Mouse (Mus musculus) bone marrow macrophage, adult 2 months (primary cell): ENCODE measurements at regions not wholly inside any gene's neighbourhood (a gene's known extent, or its start where the extent isn't known, plus 50 kb on each side); places are given as distances from the start of the nearest gene placed in this dataset.

Source experiments
- H3K27ac ChIP-seq: 2 replicates; pipeline ENCODE4 v1.5.1; 2012; ENCODE audit warnings: low read depth, low read length; ENCODE audit not compliant: insufficient read depth
- H3K4me1 ChIP-seq: 2 replicates; pipeline ENCODE4 v1.6.1; 2012; ENCODE audit warnings: low read length; ENCODE audit not compliant: control insufficient read depth, insufficient read depth
- H3K4me3 ChIP-seq: 2 replicates; pipeline ENCODE4 v1.5.1; 2012; ENCODE audit warnings: mild to moderate bottlenecking, low read length, moderate library complexity; ENCODE audit not compliant: insufficient read depth
- CTCF ChIP-seq: IDR thresholded peaks from 2 replicates; pipeline ENCODE4 v1.5.1; 2012; ENCODE audit warnings: low read depth, mild to moderate bottlenecking, low read length, moderate library complexity
- POLR2A ChIP-seq: IDR thresholded peaks from 2 replicates; pipeline ENCODE4 v1.6.1; 2012; ENCODE audit warnings: mild to moderate bottlenecking, low read depth, low read length, borderline replicate concordance

DNA sequence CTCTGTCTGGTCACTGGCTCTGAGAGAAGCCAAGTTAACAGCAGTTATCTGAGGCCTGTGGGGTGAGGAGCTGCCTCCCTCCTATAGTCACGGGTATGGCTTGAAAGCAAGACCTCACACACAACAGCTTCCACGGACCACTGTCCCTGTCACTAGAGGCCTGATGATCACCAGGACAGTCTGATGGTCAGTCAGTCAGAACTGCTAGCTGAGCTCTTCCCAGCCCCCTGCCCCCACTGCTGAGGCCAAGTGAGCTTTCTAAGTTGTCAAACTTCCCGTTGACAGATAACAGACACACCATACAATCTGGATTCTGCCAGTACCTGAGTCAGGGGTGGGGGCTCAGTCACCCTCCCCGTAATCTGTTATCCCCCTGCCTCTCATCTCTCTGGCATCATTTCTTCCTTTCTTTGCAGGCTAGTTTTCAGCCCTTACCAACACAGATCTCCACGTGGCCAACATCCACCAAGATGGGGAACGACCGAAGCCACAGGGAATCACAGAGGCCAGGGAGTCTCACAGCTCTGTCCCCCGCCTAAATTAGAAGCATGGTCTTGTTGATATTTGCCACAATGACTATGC, 96.4 kb upstream of the Klf13 start:
- no peak overlapping the region for H3K4me3 ChIP-seq
- no peak overlapping the region for H3K27ac ChIP-seq
- TF ChIP-seq CTCF: no peak
- TF ChIP-seq POLR2A: no peak
- peaks cover 11% of the 10 kb centered on the region for H3K4me1 ChIP-seq

DNA sequence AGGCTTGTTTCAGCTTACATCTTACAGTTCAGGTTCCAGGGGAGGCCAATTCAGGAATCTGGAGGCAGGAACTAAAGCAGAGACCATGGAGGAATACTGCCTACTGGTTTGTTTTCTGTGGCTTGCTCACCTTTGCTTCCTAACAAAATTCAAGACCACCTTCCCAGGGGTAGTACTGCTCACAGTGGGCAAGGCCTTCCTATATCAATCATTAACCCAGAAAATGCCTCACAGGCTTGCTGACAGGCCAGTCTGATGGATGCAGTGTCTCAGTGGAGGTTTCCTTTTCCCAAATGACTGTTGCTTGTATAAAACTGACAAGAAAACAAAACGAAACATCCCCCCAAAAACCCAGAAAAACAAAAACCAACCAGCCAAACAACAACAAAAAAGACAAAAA, 95.8 kb upstream of the Klf13 start:
- no peak overlapping the region for H3K27ac ChIP-seq
- no peak overlapping the region for H3K4me3 ChIP-seq
- H3K4me1 ChIP-seq: peaks cover 11% of the 10 kb centered on the region
- TF ChIP-seq CTCF: no peak
- no peak for TF ChIP-seq POLR2A

DNA sequence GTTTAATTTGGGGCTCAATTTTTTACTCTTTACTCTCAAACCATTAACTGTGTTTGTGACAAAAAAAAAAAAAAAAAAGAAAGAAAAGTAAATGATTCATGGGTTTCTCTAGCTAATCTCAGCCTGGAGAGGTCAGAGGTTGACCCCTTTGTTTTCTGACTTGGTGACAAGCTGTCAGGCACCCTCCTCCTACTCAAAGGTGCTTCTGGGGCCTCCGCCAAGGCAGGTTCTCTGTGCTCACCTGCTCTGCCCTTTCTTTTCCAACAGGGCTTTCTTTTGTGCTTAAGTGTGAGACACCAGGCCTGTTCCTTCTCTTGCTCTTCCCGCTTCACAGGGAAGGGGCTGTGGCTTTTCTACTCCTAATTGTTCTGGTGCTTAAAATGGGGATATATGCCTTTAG, 94.7 kb upstream of the Klf13 start:
- Histone ChIP-seq H3K27ac (no peak overlapping the region), H3K4me1 (peaks cover 11% of the 10 kb centered on the region), H3K4me3 (no peak overlapping the region)
- no peak for TF ChIP-seq CTCF
- TF ChIP-seq POLR2A: no peak

DNA sequence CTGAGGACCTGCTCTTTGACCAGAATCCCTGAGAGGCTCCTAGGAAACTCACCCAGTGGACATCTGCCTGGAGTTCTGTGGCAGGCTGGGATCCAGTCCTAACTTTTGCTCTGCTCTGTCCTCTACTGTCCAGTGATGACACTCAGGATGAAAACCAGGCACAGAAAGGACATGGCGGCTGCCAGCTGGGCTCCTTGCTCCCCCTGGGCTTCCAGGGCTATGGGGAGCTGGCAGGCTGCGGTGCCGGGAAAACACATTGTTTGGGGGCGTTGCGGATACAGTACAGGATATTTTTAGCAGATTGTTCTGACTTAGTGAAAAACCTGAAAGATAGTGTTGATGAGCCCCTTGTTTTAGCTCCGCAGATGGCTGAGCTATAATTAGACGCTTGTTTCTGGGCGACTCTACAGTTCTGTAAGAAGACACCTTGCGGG, 94.2 kb upstream of the Klf13 start:
- TF ChIP-seq CTCF (no peak), POLR2A (no peak)
- Histone ChIP-seq H3K4me3 (no peak overlapping the region), H3K4me1 (peaks cover 11% of the 10 kb centered on the region), H3K27ac (no peak overlapping the region)

DNA sequence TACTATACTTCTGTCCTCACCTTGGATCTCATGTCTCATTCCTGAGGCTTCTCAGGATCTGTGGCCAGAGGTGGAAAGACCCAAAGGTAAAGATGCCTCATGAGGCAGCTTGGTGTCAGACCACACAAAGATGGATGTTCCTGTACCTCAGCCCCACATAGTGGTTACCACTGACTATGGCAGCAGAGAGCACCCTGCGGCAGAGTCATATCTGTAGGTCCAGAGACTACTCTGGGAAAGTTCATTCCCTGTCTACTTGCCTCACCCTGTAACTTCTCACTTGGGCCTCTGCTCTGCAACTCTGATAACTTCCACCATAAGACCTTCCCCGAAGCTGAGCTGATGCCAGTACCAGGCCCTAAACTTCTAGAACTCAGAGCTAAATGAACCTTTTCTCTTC, 91.9 kb upstream of the Klf13 start:
- TF ChIP-seq POLR2A: no peak
- no peak for TF ChIP-seq CTCF
- H3K4me1 ChIP-seq: no peaks in the 10 kb centered on the region
- no peak overlapping the region for H3K4me3 ChIP-seq
- no peak overlapping the region for H3K27ac ChIP-seq

DNA sequence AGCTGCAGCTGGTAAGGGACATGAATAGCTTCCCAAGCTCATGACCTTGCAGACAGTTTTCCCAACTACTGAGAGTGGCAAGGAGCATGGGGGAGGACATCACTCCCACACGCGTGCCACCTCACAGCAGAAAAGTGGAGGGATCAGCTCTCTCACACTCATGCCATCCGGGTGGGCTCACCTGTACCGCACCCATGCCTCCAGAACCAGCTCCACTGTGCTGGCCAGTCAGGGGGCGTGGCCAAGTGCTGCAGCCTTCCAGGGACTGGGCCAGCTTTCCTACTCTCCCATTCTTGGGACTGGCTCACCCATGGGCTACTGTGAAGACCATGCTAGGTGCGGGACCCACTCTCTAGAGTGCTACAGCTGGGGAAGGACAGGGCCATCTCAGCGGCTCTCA, 88.4 kb upstream of the Klf13 start:
- H3K4me3 ChIP-seq: no peak overlapping the region
- no peak for TF ChIP-seq CTCF
- TF ChIP-seq POLR2A: no peak
- peaks cover 14% of the 10 kb centered on the region for H3K4me1 ChIP-seq
- no peak overlapping the region for H3K27ac ChIP-seq

DNA sequence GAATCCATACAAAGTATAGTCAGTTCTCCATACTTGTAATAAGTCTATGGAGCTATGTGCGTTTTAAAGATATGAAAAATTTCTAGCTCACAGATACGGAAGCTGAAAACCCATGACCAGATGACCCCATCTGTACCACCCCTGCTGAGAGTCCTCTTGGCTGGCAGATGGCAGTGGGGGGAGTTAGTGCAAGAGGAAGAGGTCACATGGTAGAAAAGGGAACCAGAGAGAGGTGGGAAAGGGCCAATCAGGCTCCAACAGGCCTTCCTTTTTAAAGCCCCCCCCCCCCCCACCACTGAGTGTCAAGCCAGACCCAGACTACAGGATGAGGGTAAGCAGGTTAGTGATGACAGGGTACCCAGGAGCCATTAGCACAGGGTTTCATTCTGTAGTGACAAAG, 86.4 kb upstream of the Klf13 start:
- Histone ChIP-seq H3K4me1 (peaks cover 14% of the 10 kb centered on the region), H3K27ac (no peak overlapping the region), H3K4me3 (no peak overlapping the region)
- TF ChIP-seq CTCF: no peak
- TF ChIP-seq POLR2A: no peak

DNA sequence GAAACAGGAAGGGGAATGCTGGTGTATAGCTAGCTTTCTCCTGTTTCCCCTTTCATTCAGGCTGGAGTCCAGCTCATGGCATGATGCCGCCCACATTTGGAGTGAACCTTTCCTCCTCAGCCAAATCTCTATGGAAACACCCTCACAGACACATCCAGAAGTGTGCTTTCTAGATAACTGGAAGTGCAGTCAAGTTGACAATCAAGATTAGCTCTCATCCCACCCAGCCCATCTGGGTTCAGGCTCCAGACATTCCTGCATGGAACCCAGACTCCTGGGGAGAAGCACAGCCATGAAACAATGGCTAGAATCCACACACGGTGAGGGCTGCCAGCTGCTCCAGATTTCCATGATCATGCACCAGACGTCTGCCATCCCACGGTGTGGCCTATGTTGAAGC, 85.5 kb upstream of the Klf13 start:
- H3K4me1 ChIP-seq: peaks cover 14% of the 10 kb centered on the region
- H3K4me3 ChIP-seq: no peak overlapping the region
- no peak for TF ChIP-seq CTCF
- TF ChIP-seq POLR2A: no peak
- H3K27ac ChIP-seq: no peak overlapping the region

DNA sequence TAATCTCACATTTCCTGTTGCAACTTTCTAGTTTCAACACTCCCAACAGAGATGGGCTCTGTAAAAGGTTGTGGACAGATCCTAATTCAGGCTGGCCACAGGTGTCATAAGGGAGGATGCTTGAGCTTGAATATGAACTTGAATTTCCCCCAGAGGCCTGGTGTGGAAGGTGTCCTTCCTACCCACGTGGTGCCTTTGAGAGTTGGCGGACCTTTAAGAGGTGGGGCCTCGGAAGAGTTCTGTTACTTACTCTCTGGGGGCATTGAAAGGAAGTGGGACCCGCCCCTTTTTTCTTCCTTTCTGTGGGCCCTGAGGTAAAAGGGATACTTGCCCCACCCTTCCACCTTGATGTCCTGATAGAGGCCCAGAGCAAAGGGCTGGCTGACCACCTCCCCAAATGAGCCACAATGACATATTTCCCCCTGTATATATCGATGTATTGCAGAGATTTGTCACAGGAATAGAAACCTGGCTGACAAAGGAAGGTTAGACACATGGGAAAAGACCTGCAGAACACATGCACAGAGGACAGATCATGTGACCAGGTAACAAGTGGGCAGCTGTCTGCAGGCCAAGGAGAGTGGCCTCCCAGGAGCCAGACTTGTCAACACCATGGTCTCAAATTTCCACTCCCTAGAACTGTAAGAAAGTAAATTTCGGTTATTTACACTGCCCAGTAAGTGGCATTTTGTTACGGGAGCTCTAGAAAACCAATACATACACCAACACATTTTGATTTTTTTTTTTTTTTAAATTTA, 84.2 kb upstream of the Klf13 start:
- Histone ChIP-seq H3K4me3 (no peak overlapping the region), H3K4me1 (peaks cover 14% of the 10 kb centered on the region), H3K27ac (no peak overlapping the region)
- TF ChIP-seq CTCF (no peak), POLR2A (no peak)

DNA sequence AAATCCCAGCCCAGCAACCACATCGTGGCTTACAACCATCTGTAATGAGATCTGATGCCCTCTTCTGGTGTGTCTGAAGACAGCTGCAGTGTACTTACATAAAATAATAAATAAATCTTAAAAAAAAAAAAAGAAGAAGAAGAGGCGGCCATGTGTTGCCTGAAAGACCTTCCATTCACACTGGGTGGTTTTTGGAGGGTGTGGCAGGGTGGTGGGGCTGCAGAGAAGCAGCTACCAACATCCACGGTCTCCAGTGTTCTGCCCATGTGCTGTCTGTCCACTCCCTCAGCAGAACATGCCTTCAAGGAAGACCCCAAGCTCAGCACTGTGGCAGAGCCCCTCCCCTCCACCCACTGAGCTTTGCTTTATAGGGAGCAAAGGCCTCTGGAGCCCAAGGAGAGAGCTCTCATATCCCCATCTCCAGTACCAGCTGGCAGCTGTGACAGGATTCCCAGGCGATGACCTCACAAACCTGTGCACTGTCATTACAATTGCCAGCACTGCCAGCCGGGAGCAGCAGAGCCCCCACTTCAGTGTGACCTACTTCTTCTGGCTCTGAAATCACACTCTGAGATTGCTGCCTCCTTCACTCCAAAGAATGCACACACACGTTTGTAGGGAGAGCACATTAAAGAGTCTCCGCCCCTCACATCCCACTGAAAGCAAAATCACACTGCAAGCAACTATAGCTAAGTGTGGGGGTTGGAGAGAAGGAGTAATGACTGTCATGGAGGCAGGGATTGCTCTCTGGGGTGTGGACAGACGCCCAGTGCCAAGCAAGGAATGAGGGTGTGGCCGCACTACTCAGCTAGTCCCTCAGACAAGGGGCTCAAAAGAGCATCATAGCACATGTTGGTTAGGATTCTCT, 82.8 kb upstream of the Klf13 start:
- TF ChIP-seq CTCF (no peak), POLR2A (no peak)
- H3K4me1 ChIP-seq: peaks cover 14% of the 10 kb centered on the region
- H3K27ac ChIP-seq: no peak overlapping the region
- H3K4me3 ChIP-seq: no peak overlapping the region
